Mouse (Mus musculus): ENCODE measurements at regions not wholly inside any gene's neighbourhood (a gene's known extent, or its start where the extent isn't known, plus 50 kb on each side); places are given as distances from the start of the nearest gene placed in this dataset.

- no peaks in the 10 kb centered on the region; a peak in 1 of 4 replicates for H3K36me3 ChIP-seq (ENCODE audit: control insufficient read depth in 1 of 2, insufficient read depth in 2 of 2, low read length in 2 of 2)
- H3K4me1 ChIP-seq (ENCODE audit: control insufficient read depth in 1 of 2, insufficient read depth in 2 of 2, low read length in 2 of 2): peaks cover 0 to 10% of the 10 kb centered on the region in 2 experiments; a peak in 2 of 4 replicates
- no peaks in the 10 kb centered on the region for H3K79me2 ChIP-seq (ENCODE audit: control insufficient read depth, insufficient read depth, low read length, poor library complexity)
- no peak overlapping the region for H3K4me3 ChIP-seq (ENCODE audit: control insufficient read depth in 1 of 2, insufficient read depth in 1 of 2, low read depth in 2 of 2, low read length in 2 of 2)
- no peak overlapping the region for H3K9ac ChIP-seq (ENCODE audit: control insufficient read depth, low read depth, low read length, poor library complexity, severe bottlenecking)
- no peaks in the 10 kb centered on the region for H3K9me3 ChIP-seq (replicated peaks; ENCODE audit: insufficient read depth, low read length)
- no peak for DNase-seq (ENCODE audit: low read depth, low spot score)
- no peaks in the 10 kb centered on the region for H3K27me3 ChIP-seq (ENCODE audit: control insufficient read depth in 1 of 2, insufficient read depth in 2 of 2, low read length in 2 of 2)
- H3K27ac ChIP-seq (ENCODE audit: control insufficient read depth, low read depth, low read length): no peak overlapping the region
- TF ChIP-seq GATA1 (IDR thresholded peaks at IDR 0.05; ENCODE audit: low read depth, low read length) (no peak), ZC3H11A (IDR thresholded peaks at IDR 0.05; ENCODE audit: low read depth, low read length) (no peak), UBTF (IDR thresholded peaks at IDR 0.05; ENCODE audit: borderline replicate concordance, insufficient read depth, low read depth, low read length) (no peak), MYB (IDR thresholded peaks at IDR 0.05; ENCODE audit: low read depth, low read length) (no peak), TCF12 (IDR thresholded peaks at IDR 0.05; ENCODE audit: low read depth, low read length) (no peak), ZKSCAN1 (IDR thresholded peaks at IDR 0.05; ENCODE audit: low read depth, low read length) (no peak), CHD2 (IDR thresholded peaks at IDR 0.05; ENCODE audit: low read length) (no peak), NELFE (IDR thresholded peaks at IDR 0.05; ENCODE audit: low read depth, low read length) (no peak), GABPA (IDR thresholded peaks at IDR 0.05; ENCODE audit: low read depth, low read length) (no peak), JUND (IDR thresholded peaks at IDR 0.05; ENCODE audit: low read depth, low read length) (no peak), USF1 (IDR thresholded peaks at IDR 0.05; ENCODE audit: low read depth, low read length) (no peak), HCFC1 (IDR thresholded peaks at IDR 0.05; ENCODE audit: low read depth, low read length) (no peak), TBP (IDR thresholded peaks at IDR 0.05; ENCODE audit: low read depth, low read length) (no peak), BHLHE40 (IDR thresholded peaks at IDR 0.05; ENCODE audit: borderline replicate concordance, low read depth, low read length) (no peak)
Observed at GRCm38 (mm10) chr1:80025863-80026616, 165.1 kb upstream of the Serpine2 start.

GRCm38 (mm10) chr1:80023518-80024095 lies 162.6 kb upstream of the Serpine2 start:
- Histone ChIP-seq H3K27ac (ENCODE audit: control insufficient read depth, low read depth, low read length) (no peak overlapping the region), H3K9ac (ENCODE audit: control insufficient read depth, low read depth, low read length, poor library complexity, severe bottlenecking) (no peak overlapping the region), H3K36me3 (ENCODE audit: control insufficient read depth in 1 of 2, insufficient read depth in 2 of 2, low read length in 2 of 2) (no peaks in the 10 kb centered on the region), H3K4me3 (ENCODE audit: control insufficient read depth in 1 of 2, insufficient read depth in 1 of 2, low read depth in 2 of 2, low read length in 2 of 2) (no peak overlapping the region), H3K79me2 (ENCODE audit: control insufficient read depth, insufficient read depth, low read length, poor library complexity) (no peaks in the 10 kb centered on the region), H3K4me1 (ENCODE audit: control insufficient read depth in 1 of 2, insufficient read depth in 2 of 2, low read length in 2 of 2) (no peaks in the 10 kb centered on the region), H3K27me3 (ENCODE audit: control insufficient read depth in 1 of 2, insufficient read depth in 2 of 2, low read length in 2 of 2) (no peaks in the 10 kb centered on the region), H3K9me3 (replicated peaks; ENCODE audit: insufficient read depth, low read length) (no peaks in the 10 kb centered on the region)
- TF ChIP-seq RCOR1 (IDR thresholded peaks at IDR 0.05; ENCODE audit: low read depth, low read length): no peak
- TF ChIP-seq TAL1 (IDR thresholded peaks at IDR 0.05; ENCODE audit: low read length): no peak
- no peak for TF ChIP-seq POLR2AphosphoS2 (IDR thresholded peaks at IDR 0.05; ENCODE audit: low read length)
- TF ChIP-seq TBP (IDR thresholded peaks at IDR 0.05; ENCODE audit: low read depth, low read length): no peak
- TF ChIP-seq MYC (IDR thresholded peaks at IDR 0.05; ENCODE audit: low read depth, low read length): no peak
- no peak for TF ChIP-seq SMC3 (IDR thresholded peaks at IDR 0.05; ENCODE audit: low read depth, low read length)
- no peak for TF ChIP-seq MXI1 (IDR thresholded peaks at IDR 0.05; ENCODE audit: low read depth, low read length)
- no peak for TF ChIP-seq ZKSCAN1 (IDR thresholded peaks at IDR 0.05; ENCODE audit: low read depth, low read length)
- no peak for TF ChIP-seq USF1 (IDR thresholded peaks at IDR 0.05; ENCODE audit: low read depth, low read length)
- TF ChIP-seq E2F4 (IDR thresholded peaks at IDR 0.05; ENCODE audit: borderline replicate concordance, low read depth, low read length): no peak
- no peak for TF ChIP-seq ELF1 (IDR thresholded peaks at IDR 0.05; ENCODE audit: low read depth, low read length)
- no peak for TF ChIP-seq BHLHE40 (IDR thresholded peaks at IDR 0.05; ENCODE audit: borderline replicate concordance, low read depth, low read length)
- no peak for TF ChIP-seq ZMIZ1 (IDR thresholded peaks at IDR 0.05; ENCODE audit: low read depth, low read length)
- no peak for TF ChIP-seq KAT2A (conservative IDR thresholded peaks at IDR 0.05; ENCODE audit: low read depth, low read length)
- no peak for TF ChIP-seq NELFE (IDR thresholded peaks at IDR 0.05; ENCODE audit: low read depth, low read length)
- no peak for TF ChIP-seq ZC3H11A (IDR thresholded peaks at IDR 0.05; ENCODE audit: low read depth, low read length)
- no peak for TF ChIP-seq NRF1 (IDR thresholded peaks at IDR 0.05; ENCODE audit: insufficient read depth, low read depth, low read length, poor library complexity, severe bottlenecking)
- no peak for TF ChIP-seq CHD2 (IDR thresholded peaks at IDR 0.05; ENCODE audit: low read length)
- no peak for TF ChIP-seq SIN3A (IDR thresholded peaks at IDR 0.05; ENCODE audit: low read length)
- DNase-seq (ENCODE audit: low read depth, low spot score): no peak

All from MEL (cell line).